10 mouse cellular contexts compared by ENCODE assay signal in the genomic region with DNA sequence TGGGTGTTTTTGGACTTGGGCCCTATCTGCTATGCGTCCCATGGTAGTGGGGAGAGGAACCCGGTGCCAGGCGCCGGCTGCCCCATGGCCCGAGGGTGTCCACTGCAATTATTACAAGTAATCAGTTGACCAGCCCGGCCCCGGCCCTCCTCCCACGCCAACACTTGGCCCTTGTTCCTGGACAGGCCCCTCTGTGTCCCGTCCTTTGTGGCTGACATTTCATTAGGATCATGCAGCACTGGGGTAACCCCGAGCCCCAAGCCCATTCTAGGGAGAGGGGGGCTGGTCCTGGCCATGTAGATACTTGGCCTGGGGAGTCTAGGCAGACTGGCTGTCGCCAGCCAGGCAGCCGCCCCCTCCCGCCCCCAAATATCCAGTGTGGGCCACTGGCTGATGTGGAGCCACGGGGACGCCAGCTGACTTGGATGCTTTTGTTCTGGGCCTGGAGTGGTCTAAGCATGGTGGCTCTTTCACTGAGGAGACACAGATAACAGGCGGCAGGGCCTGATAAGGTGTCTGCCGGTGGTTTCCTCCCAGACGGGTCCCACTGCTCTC.
A peak's percentile ranks its signal among the peaks of the same experiment; 100 is the strongest.
DNase-seq lines count a peak whose midpoint lies in the region; ATAC-seq and TF ChIP-seq lines count a peak whose summit lies in the region.
"Had no signal": no experiment of that assay in that cellular context is flagged by ENCODE, and none has a peak within 500 bp of the region (broad histone marks: within the 10 kb centered on the region; RNA-seq: fewer than 3 reads in every experiment).

No protein-coding gene starts in this region.

- DNase-seq in ES-E14 (ENCODE audit: low read depth, low spot score) = no peak
- DNase-seq in left cerebral cortex, postnatal 4 days = peak; percentile 54
- DNase-seq in thymus, adult 2 months = no peak
- no peak for DNase-seq in adrenal gland, postnatal 14 days
- DNase-seq in MN1 (ENCODE audit: low spot score) = no peak

- no peak overlapping the region for H3K4me2 ChIP-seq in intestine, embryonic 16.5 days (ENCODE audit: low read depth, low read length)
- no peak overlapping the region for H3K4me2 ChIP-seq in intestine, embryonic 15.5 days (replicated peaks)

- no peak overlapping the region for H3K27ac ChIP-seq in intestine, embryonic 16.5 days (ENCODE audit: low read length)
- H3K27ac ChIP-seq in intestine, embryonic 15.5 days = no peak overlapping the region
- no peak overlapping the region for H3K27ac ChIP-seq in ES-E14 (ENCODE audit: insufficient read depth, low read depth, low read length, poor library complexity, severe bottlenecking)
- no peak overlapping the region for H3K27ac ChIP-seq in thymus, adult 2 months (ENCODE audit: control insufficient read depth, insufficient read depth, low read length)

- no peak overlapping the region for H3K4me3 ChIP-seq in intestine, embryonic 16.5 days (ENCODE audit: low read length)
- H3K4me3 ChIP-seq in intestine, embryonic 15.5 days (replicated peaks) = no peak overlapping the region
- H3K4me3 ChIP-seq in ES-E14 (ENCODE audit: insufficient read depth in 1 of 2, low read depth in 1 of 2, low read length in 2 of 2, poor library complexity in 1 of 2, severe bottlenecking in 1 of 2) = peak overlapping the region; percentile 37 to 50; a peak in 2 of 4 replicates
- no peak overlapping the region for H3K4me3 ChIP-seq in thymus, adult 2 months (ENCODE audit: control insufficient read depth, insufficient read depth, low read length)
- H3K4me3 ChIP-seq: myocyte had no signal

- H3K9me3 ChIP-seq in intestine, embryonic 16.5 days (ENCODE audit: control insufficient read depth, low read length) = no peaks in the 10 kb centered on the region
- H3K9me3 ChIP-seq in intestine, embryonic 15.5 days = no peaks in the 10 kb centered on the region
- no peaks in the 10 kb centered on the region for H3K9me3 ChIP-seq in ES-E14 (ENCODE audit: control insufficient read depth, insufficient read depth, low read depth, low read length)

- H3K36me3 ChIP-seq in intestine, embryonic 16.5 days (ENCODE audit: control insufficient read depth, insufficient read depth, low read length) = no peaks in the 10 kb centered on the region
- H3K36me3 ChIP-seq in intestine, embryonic 15.5 days = no peaks in the 10 kb centered on the region
- H3K36me3 ChIP-seq in ES-E14 (ENCODE audit: control insufficient read depth, insufficient read depth, low read length, poor library complexity, severe bottlenecking) = no peaks in the 10 kb centered on the region
- no peaks in the 10 kb centered on the region for H3K36me3 ChIP-seq in thymus, adult 2 months (ENCODE audit: control insufficient read depth, insufficient read depth, low read length)

- intact Hi-C loops in left cerebral cortex, postnatal 4 days (cut with DNase I) = loop anchor here (5.0 kb wide), 1 partner anchor 168 kb away; no protein-coding TSS in a partner anchor

- no peak for TF ChIP-seq CTCF in thymus, adult 2 months (IDR thresholded peaks at IDR 0.05; ENCODE audit: borderline replicate concordance, control insufficient read depth, extremely low read depth, insufficient read depth, low read length, poor library complexity)

- H3K9ac ChIP-seq in intestine, embryonic 16.5 days (ENCODE audit: low read depth, low read length) = no peak overlapping the region
- H3K9ac ChIP-seq in intestine, embryonic 15.5 days = no peak overlapping the region
- H3K9ac ChIP-seq in ES-E14 (ENCODE audit: insufficient read depth, low read depth, low read length, poor library complexity, severe bottlenecking) = peak overlapping the region; percentile 14; the same call in 1 of the 2 replicates

- TF ChIP-seq POLR2A in thymus, adult 2 months (IDR thresholded peaks at IDR 0.05; ENCODE audit: control insufficient read depth, extremely low read depth, insufficient read depth, low read length, poor library complexity) = no peak

- ATAC-seq in intestine, embryonic 16.5 days = peak; percentile 22; the same call in 1 of the 2 replicates
- no peak for ATAC-seq in intestine, embryonic 15.5 days
- ATAC-seq in common myeloid progenitor, adult 5-6 weeks (replicated peaks; ENCODE audit: low read depth, poor library complexity, severe bottlenecking) = peak; percentile 37
- ATAC-seq: Patski had no signal

- H3K27me3 ChIP-seq in intestine, embryonic 16.5 days (replicated peaks; ENCODE audit: control insufficient read depth, insufficient read depth, low read length) = no peaks in the 10 kb centered on the region
- no peaks in the 10 kb centered on the region for H3K27me3 ChIP-seq in intestine, embryonic 15.5 days (replicated peaks)
- H3K27me3 ChIP-seq in thymus, adult 2 months (ENCODE audit: control insufficient read depth, insufficient read depth, low read length) = no peaks in the 10 kb centered on the region
- H3K27me3 ChIP-seq: Patski had no signal

- peaks cover 16% of the 10 kb centered on the region; the same call in 1 of the 2 replicates for H3K4me1 ChIP-seq in intestine, embryonic 16.5 days (ENCODE audit: control insufficient read depth, insufficient read depth, low read length)
- peaks cover 7% of the 10 kb centered on the region; the same call in 1 of the 2 replicates for H3K4me1 ChIP-seq in intestine, embryonic 15.5 days (replicated peaks)
- H3K4me1 ChIP-seq in ES-E14 (ENCODE audit: control insufficient read depth in 2 of 2, insufficient read depth in 2 of 2, low read length in 2 of 2, poor library complexity in 1 of 2) = peaks cover 0 to 6% of the 10 kb centered on the region in 2 experiments; a peak in 1 of 4 replicates
- no peaks in the 10 kb centered on the region for H3K4me1 ChIP-seq in thymus, adult 2 months (replicated peaks; ENCODE audit: control insufficient read depth, insufficient read depth, low read length)

- in situ Hi-C loops in ES-E14 (cut with MboI; ENCODE audit: low sequenced_read_pairs in 2 of 2, unreplicated experiment in 2 of 2) = loop anchor here (5.0 to 10.0 kb wide), 2 partner anchors 168 to 176 kb away; no protein-coding TSS in a partner anchor

- WGBS in intestine, embryonic 16.5 days = 73% methylated on average over 18 of the region's 18 CpGs
- 73% methylated on average over 18 of the region's 18 CpGs for WGBS in intestine, embryonic 15.5 days
- WGBS in thymus, adult 2 months = 97% methylated on average over 18 of the region's 18 CpGs

TF ChIP-seq in ES-E14, 5 proteins besides CTCF, POLR2A, EP300 and RAD21:
- TF ChIP-seq ZNF384 (IDR thresholded peaks at IDR 0.05; ENCODE audit: low read depth, low read length) = no peak
- TF ChIP-seq CHD2 (IDR thresholded peaks at IDR 0.05; ENCODE audit: low read depth, low read length) = no peak
- no peak for TF ChIP-seq HCFC1 (IDR thresholded peaks at IDR 0.05; ENCODE audit: borderline replicate concordance, insufficient read depth, low read length)
- TF ChIP-seq MAFK (IDR thresholded peaks at IDR 0.05; ENCODE audit: insufficient read depth, low read depth, low read length) = no peak
- no peak for TF ChIP-seq ZC3H11A (IDR thresholded peaks at IDR 0.05; ENCODE audit: borderline replicate concordance, low read depth, low read length)

Comparison
In these comparisons a context has a peak if more than half of its experiments do, and no peak if none do; other contexts are left out.
1. H3K4me3 ChIP-seq: peak in ES-E14 (2 of 2); none in intestine, embryonic 16.5 days (single experiment), intestine, embryonic 15.5 days (single experiment) and thymus, adult 2 months (single experiment).